Mouse (Mus musculus): Measurements from ENCODE around the gene 1700069L16Rik. TPM values are rescaled to one million over a fixed set of nuclear protein-coding genes. Genes with fewer than 3 reads are reported as not detected.

The 1700069L16Rik gene
- total and polyA plus RNA-seq, 2 experiments: not detected

- H3K27ac ChIP-seq (replicated peaks; ENCODE audit: insufficient read depth, low read depth, low read length): no peak overlapping the region
- H3K4me3 ChIP-seq (ENCODE audit: insufficient read depth, low read depth, low read length): no peak overlapping the region
- H3K27me3 ChIP-seq (ENCODE audit: control insufficient read depth, insufficient read depth, low read length): no peaks in the 10 kb centered on the region
- no peak for DNase-seq (ENCODE audit: extremely low read depth, low read depth, low spot score)
- no peaks in the 10 kb centered on the region for H3K36me3 ChIP-seq (ENCODE audit: control insufficient read depth, insufficient read depth, low read length)
- 84% methylated on average over 6 of the region's 6 CpGs for WGBS
- H3K4me1 ChIP-seq (ENCODE audit: control insufficient read depth, insufficient read depth, low read length): no peaks in the 10 kb centered on the region
- H3K9ac ChIP-seq (ENCODE audit: low read depth, low read length): no peak overlapping the region
- TF ChIP-seq POLR2A (IDR thresholded peaks at IDR 0.05; ENCODE audit: extremely low read depth, insufficient read depth, low read length): no peak
- TF ChIP-seq CTCF (IDR thresholded peaks at IDR 0.05; ENCODE audit: low read depth, low read length): no peak
- H3K79me2 ChIP-seq (ENCODE audit: control insufficient read depth, insufficient read depth, low read length): no peaks in the 10 kb centered on the region
Measured at GRCm38 (mm10) chr5:113670597-113670996, 54.0 kb downstream of the 1700069L16Rik start.

- DNase-seq (ENCODE audit: extremely low read depth, low read depth, low spot score): no peak
- Histone ChIP-seq H3K27ac (replicated peaks; ENCODE audit: insufficient read depth, low read depth, low read length) (no peak overlapping the region), H3K4me1 (ENCODE audit: control insufficient read depth, insufficient read depth, low read length) (no peaks in the 10 kb centered on the region), H3K36me3 (ENCODE audit: control insufficient read depth, insufficient read depth, low read length) (no peaks in the 10 kb centered on the region), H3K79me2 (ENCODE audit: control insufficient read depth, insufficient read depth, low read length) (no peaks in the 10 kb centered on the region), H3K9ac (ENCODE audit: low read depth, low read length) (no peak overlapping the region), H3K4me3 (ENCODE audit: insufficient read depth, low read depth, low read length) (no peak overlapping the region), H3K27me3 (ENCODE audit: control insufficient read depth, insufficient read depth, low read length) (no peaks in the 10 kb centered on the region)
- 60% methylated on average over 3 of the region's 3 CpGs for WGBS
- no peak for TF ChIP-seq CTCF (IDR thresholded peaks at IDR 0.05; ENCODE audit: low read depth, low read length)
- no peak for TF ChIP-seq POLR2A (IDR thresholded peaks at IDR 0.05; ENCODE audit: extremely low read depth, insufficient read depth, low read length)
Measured at GRCm38 (mm10) chr5:113670110-113670509, 54.5 kb downstream of the 1700069L16Rik start.

- H3K79me2 ChIP-seq (ENCODE audit: control insufficient read depth, insufficient read depth, low read length): no peaks in the 10 kb centered on the region
- TF ChIP-seq CTCF (IDR thresholded peaks at IDR 0.05; ENCODE audit: low read depth, low read length): no peak
- no peak for TF ChIP-seq POLR2A (IDR thresholded peaks at IDR 0.05; ENCODE audit: extremely low read depth, insufficient read depth, low read length)
- no peak overlapping the region for H3K27ac ChIP-seq (replicated peaks; ENCODE audit: insufficient read depth, low read depth, low read length)
- no peaks in the 10 kb centered on the region for H3K4me1 ChIP-seq (ENCODE audit: control insufficient read depth, insufficient read depth, low read length)
- H3K36me3 ChIP-seq (ENCODE audit: control insufficient read depth, insufficient read depth, low read length): no peaks in the 10 kb centered on the region
- no peak overlapping the region for H3K4me3 ChIP-seq (ENCODE audit: insufficient read depth, low read depth, low read length)
- DNase-seq (ENCODE audit: extremely low read depth, low read depth, low spot score): no peak
- WGBS: 70% methylated on average over 12 of the region's 12 CpGs
- H3K27me3 ChIP-seq (ENCODE audit: control insufficient read depth, insufficient read depth, low read length): no peaks in the 10 kb centered on the region
- H3K9ac ChIP-seq (ENCODE audit: low read depth, low read length): no peak overlapping the region
Measured at GRCm38 (mm10) chr5:113664629-113665195, 59.9 kb downstream of the 1700069L16Rik start.

- TF ChIP-seq POLR2A (IDR thresholded peaks at IDR 0.05; ENCODE audit: extremely low read depth, insufficient read depth, low read length): no peak
- no peak for TF ChIP-seq CTCF (IDR thresholded peaks at IDR 0.05; ENCODE audit: low read depth, low read length)
- H3K36me3 ChIP-seq (ENCODE audit: control insufficient read depth, insufficient read depth, low read length): no peaks in the 10 kb centered on the region
- 91% methylated on average over 6 of the region's 6 CpGs for WGBS
- H3K27me3 ChIP-seq (ENCODE audit: control insufficient read depth, insufficient read depth, low read length): no peaks in the 10 kb centered on the region
- H3K4me1 ChIP-seq (ENCODE audit: control insufficient read depth, insufficient read depth, low read length): no peaks in the 10 kb centered on the region
- no peak for DNase-seq (ENCODE audit: extremely low read depth, low read depth, low spot score)
- no peak overlapping the region for H3K4me3 ChIP-seq (ENCODE audit: insufficient read depth, low read depth, low read length)
- no peak overlapping the region for H3K27ac ChIP-seq (replicated peaks; ENCODE audit: insufficient read depth, low read depth, low read length)
- H3K9ac ChIP-seq (ENCODE audit: low read depth, low read length): no peak overlapping the region
- H3K79me2 ChIP-seq (ENCODE audit: control insufficient read depth, insufficient read depth, low read length): no peaks in the 10 kb centered on the region
Measured at GRCm38 (mm10) chr5:113664127-113664526, 60.4 kb downstream of the 1700069L16Rik start.

GRCm38 (mm10) chr5:113660872-113661271 is 63.7 kb downstream of the 1700069L16Rik start:
- TF ChIP-seq CTCF (IDR thresholded peaks at IDR 0.05; ENCODE audit: low read depth, low read length) (no peak), POLR2A (IDR thresholded peaks at IDR 0.05; ENCODE audit: extremely low read depth, insufficient read depth, low read length) (no peak)
- 72% methylated on average over 10 of the region's 10 CpGs for WGBS
- Histone ChIP-seq H3K9ac (ENCODE audit: low read depth, low read length) (no peak overlapping the region), H3K4me1 (ENCODE audit: control insufficient read depth, insufficient read depth, low read length) (no peaks in the 10 kb centered on the region), H3K27me3 (ENCODE audit: control insufficient read depth, insufficient read depth, low read length) (no peaks in the 10 kb centered on the region), H3K4me3 (ENCODE audit: insufficient read depth, low read depth, low read length) (no peak overlapping the region), H3K27ac (replicated peaks; ENCODE audit: insufficient read depth, low read depth, low read length) (no peak overlapping the region), H3K79me2 (ENCODE audit: control insufficient read depth, insufficient read depth, low read length) (no peaks in the 10 kb centered on the region), H3K36me3 (ENCODE audit: control insufficient read depth, insufficient read depth, low read length) (no peaks in the 10 kb centered on the region)
- no peak for DNase-seq (ENCODE audit: extremely low read depth, low read depth, low spot score)

- Histone ChIP-seq H3K9ac (ENCODE audit: low read depth, low read length) (no peak overlapping the region), H3K79me2 (ENCODE audit: control insufficient read depth, insufficient read depth, low read length) (no peaks in the 10 kb centered on the region), H3K27ac (replicated peaks; ENCODE audit: insufficient read depth, low read depth, low read length) (no peak overlapping the region), H3K36me3 (ENCODE audit: control insufficient read depth, insufficient read depth, low read length) (no peaks in the 10 kb centered on the region), H3K4me3 (ENCODE audit: insufficient read depth, low read depth, low read length) (no peak overlapping the region), H3K27me3 (ENCODE audit: control insufficient read depth, insufficient read depth, low read length) (no peaks in the 10 kb centered on the region), H3K4me1 (ENCODE audit: control insufficient read depth, insufficient read depth, low read length) (no peaks in the 10 kb centered on the region)
- DNase-seq (ENCODE audit: extremely low read depth, low read depth, low spot score): no peak
- 88% methylated on average over 12 of the region's 12 CpGs for WGBS
- TF ChIP-seq POLR2A (IDR thresholded peaks at IDR 0.05; ENCODE audit: extremely low read depth, insufficient read depth, low read length) (no peak), CTCF (IDR thresholded peaks at IDR 0.05; ENCODE audit: low read depth, low read length) (no peak)
Measured at GRCm38 (mm10) chr5:113654821-113655220, 69.8 kb downstream of the 1700069L16Rik start.

Data from liver, adult 2 months (tissue).